Comparison of ENCODE assay signal across 18 mouse cellular contexts in the genomic region with DNA sequence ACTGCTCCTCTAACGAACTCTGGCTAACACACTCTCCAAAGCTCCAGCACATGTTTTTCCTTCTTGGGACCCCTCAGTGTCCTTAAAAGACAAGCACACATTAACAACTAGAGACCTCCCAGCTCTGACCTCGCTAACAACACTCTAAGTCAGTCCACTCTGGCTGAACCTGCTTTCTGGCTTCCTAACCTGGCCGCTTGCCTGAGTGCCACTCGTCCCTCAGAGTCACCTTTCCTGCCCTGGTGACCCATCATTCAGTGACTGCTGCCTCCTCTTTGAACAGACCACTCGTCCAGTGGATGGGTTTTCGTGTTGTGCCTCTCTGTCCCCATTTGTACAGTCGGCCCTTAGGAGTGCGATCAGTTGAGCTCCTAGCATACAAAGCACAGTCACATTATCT. TPM values are rescaled to one million over a fixed set of nuclear protein-coding genes. Genes with fewer than 3 reads are reported as not detected.
"Had no signal": no experiment of that assay in that cellular context is flagged by ENCODE, and none has a peak within 500 bp of the region (broad histone marks: within the 10 kb centered on the region; RNA-seq: fewer than 3 reads in every experiment).

No protein-coding gene starts in this region.

- H3K4me2 ChIP-seq: intestine, embryonic 15.5 days; kidney, embryonic 15.5 days; midbrain, embryonic 13.5 days; neural tube, embryonic 13.5 days; stomach, embryonic 15.5 days had no signal

- ATAC-seq: intestine, embryonic 15.5 days; midbrain, embryonic 13.5 days; midbrain, embryonic 16.5 days had no signal

- H3K27me3 ChIP-seq: intestine, embryonic 15.5 days; kidney, embryonic 15.5 days; midbrain, embryonic 13.5 days; neural tube, embryonic 13.5 days; stomach, embryonic 15.5 days had no signal

- H3K4me3 ChIP-seq: intestine, embryonic 15.5 days; kidney, embryonic 15.5 days; left cerebral cortex, adult 2 months; midbrain, embryonic 10.5 days; midbrain, embryonic 13.5 days; myocyte; neural tube, embryonic 13.5 days; stomach, embryonic 15.5 days had no signal

- H3K27ac ChIP-seq: intestine, embryonic 15.5 days; kidney, embryonic 15.5 days; left cerebral cortex, adult 2 months; midbrain, embryonic 10.5 days; midbrain, embryonic 13.5 days; neural tube, embryonic 13.5 days; stomach, embryonic 15.5 days had no signal

- H3K9me3 ChIP-seq: intestine, embryonic 15.5 days; kidney, embryonic 15.5 days; midbrain, embryonic 10.5 days; midbrain, embryonic 13.5 days; neural tube, embryonic 13.5 days; stomach, embryonic 15.5 days had no signal

- DNase-seq: kidney, adult 11 months; kidney, adult 8-10 months; kidney, postnatal 10 days; layer of hippocampus, postnatal 36 days; retina, postnatal 1 day; right cerebral cortex, postnatal 25 days; spleen, adult 18-20 months; thymus, postnatal 25 days had no signal

- H3K36me3 ChIP-seq: intestine, embryonic 15.5 days; kidney, embryonic 15.5 days; midbrain, embryonic 10.5 days; midbrain, embryonic 13.5 days; neural tube, embryonic 13.5 days; stomach, embryonic 15.5 days had no signal

- H3K4me1 ChIP-seq: neural tube, embryonic 13.5 days; stomach, embryonic 15.5 days had no signal

- H3K9ac ChIP-seq: intestine, embryonic 15.5 days; kidney, embryonic 15.5 days; midbrain, embryonic 13.5 days; neural tube, embryonic 13.5 days; stomach, embryonic 15.5 days had no signal

RNA-seq across cellular contexts. Expression of a gene that starts 19.8 kb away (rescaled TPM):
- total RNA-seq: monocyte, adult 5-6 weeks had no signal
